Mouse (Mus musculus): ENCODE measurements around the gene Cox14. TPM values are rescaled to one million over a fixed set of nuclear protein-coding genes. Genes with fewer than 3 reads are reported as not detected.
"Not testable (repeated sequence)": the region's sequence is repeated elsewhere in the genome, so short reads cannot be mapped to it uniquely, and the experiment has no call there.

Gene Cox14
- polyA plus RNA-seq, 1 experiment = 210 TPM

GRCm38 (mm10) chr15:99699715-99700114 lies 25.7 kb upstream of the Cox14 start:
- no peak overlapping the region for H3ac ChIP-seq (ENCODE audit: control insufficient read depth, insufficient read length, low read depth)
- TF ChIP-seq MYOD1 (IDR thresholded peaks at IDR 0.05; ENCODE audit: control insufficient read depth, insufficient read length, low read depth) = no peak
- TF ChIP-seq CEBPB (IDR thresholded peaks at IDR 0.05; ENCODE audit: low read depth) = no peak
- no peak for TF ChIP-seq MYOG (IDR thresholded peaks at IDR 0.05; ENCODE audit: control insufficient read depth, extremely low read depth, insufficient read length)
- TF ChIP-seq MAX (IDR thresholded peaks at IDR 0.05) = no peak
- no peak for TF ChIP-seq FOSL1 (IDR thresholded peaks at IDR 0.05; ENCODE audit: insufficient read depth, low read length, poor library complexity, severe bottlenecking)
- TF ChIP-seq USF1 (IDR thresholded peaks at IDR 0.05; ENCODE audit: low read depth) = no peak
- TF ChIP-seq CTCF (IDR thresholded peaks at IDR 0.05; ENCODE audit: control insufficient read depth, insufficient read depth, insufficient read length) = no peak
- no peak overlapping the region for H3K4me3 ChIP-seq (ENCODE audit: insufficient read depth, poor library complexity, severe bottlenecking)
- H3K79me3 ChIP-seq (ENCODE audit: low read depth) = peaks cover 11% of the 10 kb centered on the region
- peaks cover 22% of the 10 kb centered on the region for H3K27me3 ChIP-seq (ENCODE audit: control insufficient read depth, insufficient read depth, insufficient read length)
- peaks cover 16% of the 10 kb centered on the region for H3K36me3 ChIP-seq (ENCODE audit: control insufficient read depth, insufficient read depth)
- peaks cover 43% of the 10 kb centered on the region for H3K79me2 ChIP-seq (ENCODE audit: control insufficient read depth, insufficient read depth)

- Histone ChIP-seq H3K27me3 (ENCODE audit: control insufficient read depth, insufficient read depth, insufficient read length) (peaks cover 14% of the 10 kb centered on the region), H3K79me3 (ENCODE audit: low read depth) (peaks cover 11% of the 10 kb centered on the region), H3K36me3 (ENCODE audit: control insufficient read depth, insufficient read depth) (peaks cover 21% of the 10 kb centered on the region), H3K79me2 (ENCODE audit: control insufficient read depth, insufficient read depth) (peaks cover 43% of the 10 kb centered on the region), H3ac (ENCODE audit: control insufficient read depth, insufficient read length, low read depth) (no peak overlapping the region), H3K4me3 (ENCODE audit: insufficient read depth, poor library complexity, severe bottlenecking) (no peak overlapping the region)
- TF ChIP-seq MYOG (IDR thresholded peaks at IDR 0.05; ENCODE audit: control insufficient read depth, extremely low read depth, insufficient read length) = no peak
- no peak for TF ChIP-seq CTCF (IDR thresholded peaks at IDR 0.05; ENCODE audit: control insufficient read depth, insufficient read depth, insufficient read length)
- no peak for TF ChIP-seq MAX (IDR thresholded peaks at IDR 0.05)
- no peak for TF ChIP-seq USF1 (IDR thresholded peaks at IDR 0.05; ENCODE audit: low read depth)
- TF ChIP-seq MYOD1 (IDR thresholded peaks at IDR 0.05; ENCODE audit: control insufficient read depth, insufficient read length, low read depth) = no peak
Measured at GRCm38 (mm10) chr15:99700219-99701106, 25.0 kb upstream of the Cox14 start.

GRCm38 (mm10) chr15:99701640-99701998 lies 23.8 kb upstream of the Cox14 start:
- Histone ChIP-seq H3K36me3 (ENCODE audit: control insufficient read depth, insufficient read depth) (peaks cover 31% of the 10 kb centered on the region), H3K4me3 (ENCODE audit: insufficient read depth, poor library complexity, severe bottlenecking) (peak overlapping the region; percentile 83), H3ac (ENCODE audit: control insufficient read depth, insufficient read length, low read depth) (peak overlapping the region; percentile 13), H3K79me3 (ENCODE audit: low read depth) (peaks cover 11% of the 10 kb centered on the region), H3K79me2 (ENCODE audit: control insufficient read depth, insufficient read depth) (peaks cover 43% of the 10 kb centered on the region)
- not testable (repeated sequence) for H3K27me3 ChIP-seq (ENCODE audit: control insufficient read depth, insufficient read depth, insufficient read length)

- Histone ChIP-seq H3K79me2 (ENCODE audit: control insufficient read depth, insufficient read depth) (peaks cover 43% of the 10 kb centered on the region), H3ac (ENCODE audit: control insufficient read depth, insufficient read length, low read depth) (peak within 1 kb of the TSS; percentile 81), H3K79me3 (ENCODE audit: low read depth) (peaks cover 11% of the 10 kb centered on the region), H3K4me3 (ENCODE audit: insufficient read depth, poor library complexity, severe bottlenecking) (peak within 1 kb of the TSS; percentile 83), H3K27me3 (ENCODE audit: control insufficient read depth, insufficient read depth, insufficient read length) (no peaks in the 10 kb centered on the region), H3K36me3 (ENCODE audit: control insufficient read depth, insufficient read depth) (peaks cover 37% of the 10 kb centered on the region)
- TF ChIP-seq USF1 (IDR thresholded peaks at IDR 0.05; ENCODE audit: low read depth) (no peak), MAX (IDR thresholded peaks at IDR 0.05) (peak; percentile 91), CTCF (IDR thresholded peaks at IDR 0.05; ENCODE audit: control insufficient read depth, insufficient read depth, insufficient read length) (peak; percentile 88)
Measured at GRCm38 (mm10) chr15:99701999-99702900, 23.2 kb upstream of the Cox14 start, which contains the start of gene Smarcd1. TSS of gene Smarcd1 (plus strand) at chr15:99702129.

- no peak for TF ChIP-seq FOSL1 (IDR thresholded peaks at IDR 0.05; ENCODE audit: insufficient read depth, low read length, poor library complexity, severe bottlenecking)
- TF ChIP-seq USF1 (IDR thresholded peaks at IDR 0.05; ENCODE audit: low read depth) = no peak
- Histone ChIP-seq H3K79me2 (ENCODE audit: control insufficient read depth, insufficient read depth) (peaks cover 43% of the 10 kb centered on the region), H3K79me3 (ENCODE audit: low read depth) (peaks cover 11% of the 10 kb centered on the region), H3K27me3 (ENCODE audit: control insufficient read depth, insufficient read depth, insufficient read length) (no peaks in the 10 kb centered on the region), H3ac (ENCODE audit: control insufficient read depth, insufficient read length, low read depth) (peak overlapping the region; percentile 27), H3K36me3 (ENCODE audit: control insufficient read depth, insufficient read depth) (peaks cover 45% of the 10 kb centered on the region), H3K4me3 (ENCODE audit: insufficient read depth, poor library complexity, severe bottlenecking) (no peak overlapping the region)
Measured at GRCm38 (mm10) chr15:99703104-99703503, 22.3 kb upstream of the Cox14 start.

- Histone ChIP-seq H3K79me2 (ENCODE audit: control insufficient read depth, insufficient read depth) (peaks cover 43% of the 10 kb centered on the region), H3K4me3 (ENCODE audit: insufficient read depth, poor library complexity, severe bottlenecking) (no peak overlapping the region)
Measured at GRCm38 (mm10) chr15:99703676-99704040, 21.8 kb upstream of the Cox14 start.

More at GRCm38 (mm10) chr15:99703676-99704040, 21.8 kb upstream of the Cox14 start:
- H3K36me3 ChIP-seq (ENCODE audit: control insufficient read depth, insufficient read depth) = peaks cover 50% of the 10 kb centered on the region
- H3ac ChIP-seq (ENCODE audit: control insufficient read depth, insufficient read length, low read depth) = no peak overlapping the region
- no peak for TF ChIP-seq MYOG (IDR thresholded peaks at IDR 0.05; ENCODE audit: control insufficient read depth, extremely low read depth, insufficient read length)
- no peak for TF ChIP-seq CTCF (IDR thresholded peaks at IDR 0.05; ENCODE audit: control insufficient read depth, insufficient read depth, insufficient read length)
- TF ChIP-seq FOSL1 (IDR thresholded peaks at IDR 0.05; ENCODE audit: insufficient read depth, low read length, poor library complexity, severe bottlenecking) = no peak
- H3K79me3 ChIP-seq (ENCODE audit: low read depth) = peaks cover 11% of the 10 kb centered on the region
- H3K27me3 ChIP-seq (ENCODE audit: control insufficient read depth, insufficient read depth, insufficient read length) = no peaks in the 10 kb centered on the region

Measured in C2C12 (cell line).